ENCODE assay signal across 19 mouse cellular contexts in genomic region chr9:64886008-64886407, GRCm38 (mm10).
"Had no signal": no experiment of that assay in that cellular context is flagged by ENCODE, and none has a peak within 500 bp of the region (broad histone marks: within the 10 kb centered on the region; RNA-seq: fewer than 3 reads in every experiment).

No protein-coding gene starts in this region.

- DNase-seq: lung, adult 18-20 months; lung, embryonic 14.5 days; lung, postnatal 10 days; lung, postnatal 4 days; midbrain, embryonic 14.5 days; retina, postnatal 1 day; right cerebral cortex, adult 18-20 months; right cerebral cortex, postnatal 25 days; thymus, adult 2 months; thymus, postnatal 25 days; thymus, postnatal 4 days had no signal

- ATAC-seq: midbrain, embryonic 16.5 days had no signal

- H3K4me3 ChIP-seq: midbrain, embryonic 10.5 days; midbrain, embryonic 12.5 days; myocyte; neural tube, embryonic 13.5 days; neural tube, embryonic 15.5 days; stomach, embryonic 15.5 days had no signal

- H3K27ac ChIP-seq: midbrain, embryonic 10.5 days; midbrain, embryonic 12.5 days; neural tube, embryonic 13.5 days; neural tube, embryonic 15.5 days; stomach, embryonic 15.5 days; stomach, postnatal 0 days had no signal
